Mouse (Mus musculus) midbrain, embryonic 16.5 days (tissue): ENCODE measurements around the gene Fbxl8. TPM values are rescaled to one million over a fixed set of nuclear protein-coding genes. Genes with fewer than 3 reads are reported as not detected.

Source experiments
- ATAC-seq: fragments of 200-750 bp; cut with Nextera tagmentation; 2 replicates; pipeline ENCODE4 v1.8.0; 2017; ENCODE audit warnings: moderate TSS enrichment
- H3K27ac ChIP-seq: fragments of 300-500 bp; sonication (generic); 2 replicates; pipeline ENCODE4 v1.5.1; 2014; ENCODE audit warnings: mild to moderate bottlenecking, low read length, mixed read lengths
- H3K27me3 ChIP-seq: fragments of 300-500 bp; sonication (generic); 2 replicates; pipeline ENCODE4 v1.6.1; 2014; ENCODE audit warnings: low read depth, low read length, mixed read lengths; ENCODE audit not compliant: control insufficient read depth, insufficient read depth
- H3K36me3 ChIP-seq: fragments of 300-500 bp; sonication (generic); 2 replicates; pipeline ENCODE4 v1.6.1; 2014; ENCODE audit warnings: mild to moderate bottlenecking, low read length, moderate library complexity, mixed read lengths; ENCODE audit not compliant: control insufficient read depth, insufficient read depth
- H3K4me1 ChIP-seq: fragments of 300-500 bp; sonication (generic); 2 replicates; pipeline ENCODE4 v1.6.1; 2014; ENCODE audit warnings: mild to moderate bottlenecking, low read length, mixed read lengths; ENCODE audit not compliant: control insufficient read depth, insufficient read depth
- H3K4me2 ChIP-seq: fragments of 300-500 bp; sonication (generic); 2 replicates; pipeline ENCODE4 v1.6.1; 2014; ENCODE audit warnings: mild to moderate bottlenecking, low read length, mixed read lengths
- H3K4me3 ChIP-seq: fragments of 300-500 bp; sonication (generic); 2 replicates; pipeline ENCODE4 v1.5.1; 2014; ENCODE audit warnings: low read depth, mild to moderate bottlenecking, low read length, moderate library complexity, mixed read lengths
- H3K9ac ChIP-seq: fragments of 300-500 bp; sonication (generic); 2 replicates; pipeline ENCODE4 v1.6.1; 2014; ENCODE audit warnings: low read depth, low read length, mixed read lengths
- H3K9me3 ChIP-seq: fragments of 300-500 bp; sonication (generic); replicated peaks from 2 replicates; pipeline ENCODE4 v1.6.1; 2014; ENCODE audit warnings: mild to moderate bottlenecking, low read length, mixed read lengths; ENCODE audit not compliant: control insufficient read depth, poor library complexity, severe bottlenecking
- WGBS: fragments of 180-500 bp; shearing (Covaris S2); extraction: QIAGEN DNeasy Blood & Tissue Kit; methylation state at CpG from one replicate; pipeline ENCODE4 v1.1.7; 2014; 5-methylcytosine and 5-hydroxymethylcytosine counted together
- polyA plus RNA-seq: library from polyadenylated mRNA; unstranded; fragments of >200 nt; fragmentation: Nextera tagmentation; extraction: Ambion mirVana; gene quantifications from 2 replicates; pipeline ENCODE4 v1.2.1, GENCODE M21; 2015

Fbxl8 gene
- polyA plus RNA-seq, 1 experiment from 2014 or later: 1.1 TPM

- H3K27ac ChIP-seq: no peak overlapping the region
Measured at GRCm38 (mm10) chr8:105294776-105295175, 30.3 kb downstream of the Fbxl8 start.

GRCm38 (mm10) chr8:105295256-105295655, 30.8 kb downstream of the Fbxl8 start:
- 65% methylated on average over 11 of the region's 11 CpGs for WGBS
- Histone ChIP-seq H3K27me3 (no peaks in the 10 kb centered on the region), H3K4me3 (no peak overlapping the region), H3K9ac (no peak overlapping the region), H3K36me3 (peaks cover under 1% of the 10 kb centered on the region), H3K4me1 (peaks cover 30% of the 10 kb centered on the region), H3K4me2 (0 out of 2 replicates have a peak overlapping the region, but pooled peaks have one; percentile 6), H3K27ac (no peak overlapping the region), H3K9me3 (no peaks in the 10 kb centered on the region)
- no peak for ATAC-seq

More at GRCm38 (mm10) chr8:105294776-105295175, 30.3 kb downstream of the Fbxl8 start:
- Histone ChIP-seq H3K9me3 (no peaks in the 10 kb centered on the region), H3K9ac (0 out of 2 replicates have a peak overlapping the region, but pooled peaks have one; percentile 17), H3K4me1 (peaks cover 31% of the 10 kb centered on the region), H3K36me3 (no peaks in the 10 kb centered on the region), H3K4me3 (no peak overlapping the region), H3K27me3 (no peaks in the 10 kb centered on the region), H3K4me2 (0 out of 2 replicates have a peak overlapping the region, but pooled peaks have one; percentile 6)
- ATAC-seq: no peak
- 59% methylated on average over 9 of the region's 9 CpGs for WGBS

- H3K36me3 ChIP-seq: peaks cover 5% of the 10 kb centered on the region
- H3K9ac ChIP-seq: peak within 1 kb of the TSS; percentile 88; the same call in 1 of the 2 replicates
- H3K4me3 ChIP-seq: peak within 1 kb of the TSS; percentile 97; the same call in 1 of the 2 replicates
- WGBS: 70% methylated on average over 11 of the region's 11 CpGs
- H3K27ac ChIP-seq: peak within 1 kb of the TSS; percentile 58; the same call in 1 of the 2 replicates
- H3K27me3 ChIP-seq: no peaks in the 10 kb centered on the region
- no peak for ATAC-seq
- peak within 1 kb of the TSS; percentile 95 for H3K4me2 ChIP-seq
- H3K4me1 ChIP-seq: peaks cover 23% of the 10 kb centered on the region
- no peaks in the 10 kb centered on the region for H3K9me3 ChIP-seq
Measured at GRCm38 (mm10) chr8:105295895-105296573, 31.6 kb downstream of the Fbxl8 start, which contains the start of gene Exoc3l. Gene Exoc3l, minus strand, starts transcription at chr8:105296101.

- peaks cover 23% of the 10 kb centered on the region for H3K4me1 ChIP-seq
- peak within 1 kb of the TSS; percentile 95 for H3K4me2 ChIP-seq
- peak; percentile 89 for ATAC-seq
- no peaks in the 10 kb centered on the region for H3K27me3 ChIP-seq
- peaks cover 15% of the 10 kb centered on the region for H3K36me3 ChIP-seq
- WGBS: under 1% methylated on average over 58 of the region's 58 CpGs
- H3K27ac ChIP-seq: peak within 1 kb of the TSS; percentile 65
- H3K9ac ChIP-seq: peak within 1 kb of the TSS; percentile 88
- H3K4me3 ChIP-seq: peak within 1 kb of the TSS; percentile 97
- no peaks in the 10 kb centered on the region for H3K9me3 ChIP-seq
Measured at GRCm38 (mm10) chr8:105297511-105298192, 33.2 kb downstream of the Fbxl8 start, which contains the start of gene E2f4. Gene E2f4, plus strand, starts transcription at chr8:105297663.

- Histone ChIP-seq H3K9me3 (no peaks in the 10 kb centered on the region), H3K36me3 (peaks cover 17% of the 10 kb centered on the region), H3K27ac (no peak overlapping the region), H3K4me1 (peaks cover 23% of the 10 kb centered on the region), H3K4me3 (peak overlapping the region; percentile 97), H3K9ac (peak overlapping the region; percentile 88), H3K4me2 (peak overlapping the region; percentile 95), H3K27me3 (no peaks in the 10 kb centered on the region)
- 65% methylated on average over 18 of the region's 18 CpGs for WGBS
- ATAC-seq: no peak
Measured at GRCm38 (mm10) chr8:105298351-105299252, 34.2 kb downstream of the Fbxl8 start.

GRCm38 (mm10) chr8:105299962-105300361, 35.5 kb downstream of the Fbxl8 start:
- H3K36me3 ChIP-seq: peaks cover 26% of the 10 kb centered on the region

GRCm38 (mm10) chr8:105303396-105303795, 38.9 kb downstream of the Fbxl8 start:
- Histone ChIP-seq H3K27ac (no peak overlapping the region), H3K4me1 (peaks cover 21% of the 10 kb centered on the region), H3K36me3 (peaks cover 43% of the 10 kb centered on the region), H3K4me3 (no peak overlapping the region), H3K27me3 (no peaks in the 10 kb centered on the region), H3K4me2 (no peak overlapping the region), H3K9ac (no peak overlapping the region), H3K9me3 (no peaks in the 10 kb centered on the region)
- no peak for ATAC-seq
- WGBS: 90% methylated on average over 7 of the region's 8 CpGs

More at GRCm38 (mm10) chr8:105299962-105300361, 35.5 kb downstream of the Fbxl8 start:
- Histone ChIP-seq H3K4me3 (no peak overlapping the region), H3K27me3 (no peaks in the 10 kb centered on the region), H3K27ac (no peak overlapping the region), H3K4me2 (no peak overlapping the region), H3K9ac (no peak overlapping the region), H3K4me1 (peaks cover 23% of the 10 kb centered on the region), H3K9me3 (no peaks in the 10 kb centered on the region)
- 94% methylated on average over 8 of the region's 8 CpGs for WGBS
- no peak for ATAC-seq

GRCm38 (mm10) chr8:105303874-105304273, 39.4 kb downstream of the Fbxl8 start:
- H3K4me2 ChIP-seq: no peak overlapping the region
- no peaks in the 10 kb centered on the region for H3K9me3 ChIP-seq
- H3K36me3 ChIP-seq: peaks cover 44% of the 10 kb centered on the region
- 86% methylated on average over 9 of the region's 9 CpGs for WGBS
- no peak overlapping the region for H3K9ac ChIP-seq
- peaks cover 16% of the 10 kb centered on the region for H3K4me1 ChIP-seq
- no peak for ATAC-seq
- H3K4me3 ChIP-seq: no peak overlapping the region
- no peaks in the 10 kb centered on the region for H3K27me3 ChIP-seq
- no peak overlapping the region for H3K27ac ChIP-seq
